Mouse (Mus musculus) bone marrow, adult 2 months (tissue): ENCODE measurements around the gene Ankrd33b.

Experiments
- CTCF ChIP-seq: fragments of 200-500 bp; IDR thresholded peaks from 2 replicates; pipeline ENCODE4 v1.5.1; 2011; ENCODE audit warnings: low read length, control low read depth; ENCODE audit not compliant: control insufficient read depth, insufficient read depth
- POLR2A ChIP-seq: fragments of 200-500 bp; IDR thresholded peaks from 2 replicates; pipeline ENCODE4 v1.6.1; 2011; ENCODE audit warnings: low read depth, mild to moderate bottlenecking, control low read depth, low read length, borderline replicate concordance; ENCODE audit not compliant: control insufficient read depth

DNA sequence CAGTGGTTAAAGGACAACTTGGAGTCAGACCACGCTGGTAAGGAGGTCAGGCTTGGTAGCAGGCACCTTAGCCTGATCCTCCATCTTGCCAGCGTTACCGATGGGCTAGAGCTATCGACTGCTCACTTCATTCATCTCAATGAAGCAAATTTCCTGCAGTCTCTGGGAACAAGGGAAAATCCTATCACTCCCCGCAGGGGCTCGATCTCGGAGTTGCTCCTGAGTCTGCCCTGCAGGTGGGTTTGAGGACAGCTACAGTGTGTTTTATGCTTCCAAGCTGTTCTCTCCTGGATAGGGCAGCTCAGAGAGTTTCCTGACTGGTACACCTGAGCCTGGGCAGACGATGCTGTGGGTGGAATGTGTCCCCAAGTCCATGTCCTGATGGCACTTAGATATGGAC lies 36.8 kb upstream of the Ankrd33b start:
- no peak for TF ChIP-seq POLR2A
- no peak for TF ChIP-seq CTCF
